Mouse (Mus musculus): ENCODE results near the gene Fbl. TPM values are rescaled to one million over a fixed set of nuclear protein-coding genes. Genes with fewer than 3 reads are reported as not detected.

Fbl gene
- total RNA-seq, 2 experiments from 2014 or later: 312 to 406 TPM

Other genes with a start within 250 kb of the Fbl start
- gene Zfp974, start 240.2 kb upstream of the Fbl start, total RNA-seq (2014; fragmentation: Nextera tagmentation): 0.27 and 4.0 TPM in 2 replicates
- 0.61 and 0.80 TPM in 2 replicates for gene Zfp974, start 240.2 kb upstream of the Fbl start, total RNA-seq (2017)
- 16.0 and 18.9 TPM in 2 replicates for gene Zfp780b, start 190.5 kb upstream of the Fbl start, total RNA-seq (2014; fragmentation: Nextera tagmentation)
- 6.4 and 10.6 TPM in 2 replicates for gene Zfp780b, start 190.5 kb upstream of the Fbl start, total RNA-seq (2017)
- 6.3 and 8.5 TPM in 2 replicates for gene Zfp850, start 155.6 kb upstream of the Fbl start, total RNA-seq (2014; fragmentation: Nextera tagmentation)
- 16.5 and 28.9 TPM in 2 replicates for gene Zfp850, start 155.6 kb upstream of the Fbl start, total RNA-seq (2017)
- 170 and 195 TPM in 2 replicates for gene Psmc4, start 119.6 kb upstream of the Fbl start, total RNA-seq (2014; fragmentation: Nextera tagmentation)
- 153 and 178 TPM in 2 replicates for gene Psmc4, start 119.6 kb upstream of the Fbl start, total RNA-seq (2017)
- not detected in 2 replicates for gene Fcgbp, start 98.5 kb upstream of the Fbl start, total RNA-seq (2014; fragmentation: Nextera tagmentation)
- gene Fcgbp, start 98.5 kb upstream of the Fbl start, total RNA-seq (2017): not detected in 2 replicates
- gene 9530053A07Rik, start 40.2 kb upstream of the Fbl start, total RNA-seq (2014; fragmentation: Nextera tagmentation): not detected in 2 replicates
- gene 9530053A07Rik, start 40.2 kb upstream of the Fbl start, total RNA-seq (2017): not detected in 2 replicates
- gene Dyrk1b, start 9.8 kb downstream of the Fbl start, total RNA-seq (2014; fragmentation: Nextera tagmentation): 8.4 and 8.7 TPM in 2 replicates
- gene Dyrk1b, start 9.8 kb downstream of the Fbl start, total RNA-seq (2017): 2.6 and 3.1 TPM in 2 replicates
- gene Eid2, start 98.2 kb downstream of the Fbl start, total RNA-seq (2014; fragmentation: Nextera tagmentation): 2.2 and 4.2 TPM in 2 replicates
- gene Eid2, start 98.2 kb downstream of the Fbl start, total RNA-seq (2017): 2.0 and 2.9 TPM in 2 replicates
- 2.1 and 2.9 TPM in 2 replicates for gene Eid2b, start 108.0 kb downstream of the Fbl start, total RNA-seq (2014; fragmentation: Nextera tagmentation)
- 0.38 and 1.4 TPM in 2 replicates for gene Eid2b, start 108.0 kb downstream of the Fbl start, total RNA-seq (2017)
- gene Selenov, start 121.5 kb downstream of the Fbl start, total RNA-seq (2014; fragmentation: Nextera tagmentation): not detected in 2 replicates
- not detected in 2 replicates for gene Selenov, start 121.5 kb downstream of the Fbl start, total RNA-seq (2017)
- 0.45 TPM in 1 of 2 replicates, not detected in the other for gene Dll3, start 132.5 kb downstream of the Fbl start, total RNA-seq (2014; fragmentation: Nextera tagmentation)
- not detected in 2 replicates for gene Dll3, start 132.5 kb downstream of the Fbl start, total RNA-seq (2017)
- gene Timm50, start 142.4 kb downstream of the Fbl start, total RNA-seq (2014; fragmentation: Nextera tagmentation): 77.5 and 91.2 TPM in 2 replicates
- gene Timm50, start 142.4 kb downstream of the Fbl start, total RNA-seq (2017): 31.5 and 66.9 TPM in 2 replicates
- gene Supt5, start 169.0 kb downstream of the Fbl start, total RNA-seq (2014; fragmentation: Nextera tagmentation): 87.6 and 113 TPM in 2 replicates
- 68.5 and 79.4 TPM in 2 replicates for gene Supt5, start 169.0 kb downstream of the Fbl start, total RNA-seq (2017)
- gene Rps16, start 180.9 kb downstream of the Fbl start, total RNA-seq (2014; fragmentation: Nextera tagmentation): 3,991 and 4,625 TPM in 2 replicates
- gene Rps16, start 180.9 kb downstream of the Fbl start, total RNA-seq (2017): 881 and 1,091 TPM in 2 replicates
- 4.1 and 7.7 TPM in 2 replicates for gene Plekhg2, start 202.9 kb downstream of the Fbl start, total RNA-seq (2014; fragmentation: Nextera tagmentation)
- gene Plekhg2, start 202.9 kb downstream of the Fbl start, total RNA-seq (2017): 0.19 and 2.3 TPM in 2 replicates
- gene Zfp36, start 210.5 kb downstream of the Fbl start, total RNA-seq (2014; fragmentation: Nextera tagmentation): 13.4 and 15.3 TPM in 2 replicates
- 26.9 and 33.7 TPM in 2 replicates for gene Zfp36, start 210.5 kb downstream of the Fbl start, total RNA-seq (2017)
- gene Med29, start 223.0 kb downstream of the Fbl start, total RNA-seq (2014; fragmentation: Nextera tagmentation): 22.3 and 28.9 TPM in 2 replicates
- 9.9 and 16.0 TPM in 2 replicates for gene Med29, start 223.0 kb downstream of the Fbl start, total RNA-seq (2017)
- 65.0 and 84.6 TPM in 2 replicates for gene Paf1, start 223.2 kb downstream of the Fbl start, total RNA-seq (2014; fragmentation: Nextera tagmentation)
- 129 and 149 TPM in 2 replicates for gene Paf1, start 223.2 kb downstream of the Fbl start, total RNA-seq (2017)